Mouse (Mus musculus): ENCODE data around the gene Itga5. TPM values are rescaled to one million over a fixed set of nuclear protein-coding genes. Genes with fewer than 3 reads are reported as not detected.

Itga5 gene
- total and polyA plus RNA-seq, 2 experiments from 2014 or later = 5.0 to 8.2 TPM

DNA sequence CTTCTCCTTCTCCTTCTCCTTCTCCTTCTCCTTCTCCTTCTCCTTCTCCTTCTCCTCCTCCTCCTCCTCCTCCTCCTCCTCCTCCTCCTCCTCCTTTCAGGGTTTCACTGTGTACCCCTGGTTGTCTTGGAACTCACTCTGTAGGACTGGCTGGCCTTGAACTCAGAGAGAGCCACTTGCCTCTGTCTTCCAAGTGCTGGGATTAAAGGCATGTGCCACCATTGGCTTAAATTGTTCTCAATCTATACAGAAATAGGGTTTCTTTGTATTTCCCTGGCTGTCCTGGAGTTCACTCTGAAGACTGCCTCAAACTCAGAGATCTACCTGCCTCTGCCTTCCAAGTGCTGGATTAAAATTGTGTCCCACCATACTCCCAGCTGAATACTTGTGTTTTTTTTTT, 5.9 kb upstream of the Itga5 start:
- no peak for TF ChIP-seq CTCF (IDR thresholded peaks at IDR 0.05; ENCODE audit: low read depth)
- no peak overlapping the region for H3K27ac ChIP-seq
- no peaks in the 10 kb centered on the region for H3K36me3 ChIP-seq (ENCODE audit: insufficient read depth, low read length)
- H3K4me2 ChIP-seq (ENCODE audit: low read depth, low read length) = no peak overlapping the region
- H3K9ac ChIP-seq (replicated peaks; ENCODE audit: low read length) = no peak overlapping the region
- peaks cover 7% of the 10 kb centered on the region; the same call in 1 of the 2 replicates for H3K4me1 ChIP-seq (ENCODE audit: insufficient read depth, low read length)
- ATAC-seq = no peak
- no peaks in the 10 kb centered on the region for H3K9me3 ChIP-seq (ENCODE audit: low read length)
- DNase-seq (ENCODE audit: low spot score) = no peak
- H3K4me3 ChIP-seq (ENCODE audit: low read length) = no peak overlapping the region
- H3K27me3 ChIP-seq (ENCODE audit: insufficient read depth, low read length) = no peaks in the 10 kb centered on the region

DNA sequence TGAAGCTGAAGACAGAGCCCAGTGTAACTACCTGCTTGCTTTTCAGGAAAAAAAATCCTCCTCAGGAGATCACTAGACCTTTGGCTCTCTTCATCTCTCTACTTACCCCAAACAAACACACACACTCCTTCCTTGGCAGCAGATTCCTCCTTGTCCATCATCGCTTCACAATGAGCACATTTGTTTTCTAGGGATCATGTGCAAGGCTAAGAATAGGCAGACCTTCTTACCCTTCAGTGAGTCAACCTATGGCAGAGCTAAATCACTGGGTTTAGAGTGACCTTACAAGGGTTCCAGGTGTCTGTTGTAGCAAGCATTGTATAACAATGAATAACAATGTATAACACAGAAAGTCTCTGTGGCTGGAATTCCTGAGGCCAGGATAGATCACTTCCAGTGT, 5.2 kb upstream of the Itga5 start:
- 93% methylated on average over 1 of the region's 1 CpGs for WGBS
- DNase-seq (ENCODE audit: low spot score) (no peak), ATAC-seq (no peak)
- H3K9me3 ChIP-seq (ENCODE audit: low read length) = no peaks in the 10 kb centered on the region
- H3K4me1 ChIP-seq (ENCODE audit: insufficient read depth, low read length) = peaks cover 10% of the 10 kb centered on the region
- TF ChIP-seq CTCF (IDR thresholded peaks at IDR 0.05; ENCODE audit: low read depth) = no peak
- no peaks in the 10 kb centered on the region for H3K36me3 ChIP-seq (ENCODE audit: insufficient read depth, low read length)
- H3K27me3 ChIP-seq (ENCODE audit: insufficient read depth, low read length) = no peaks in the 10 kb centered on the region
- no peak overlapping the region for H3K9ac ChIP-seq (replicated peaks; ENCODE audit: low read length)
- no peak overlapping the region for H3K4me2 ChIP-seq (ENCODE audit: low read depth, low read length)
- no peak overlapping the region for H3K27ac ChIP-seq
- no peak overlapping the region for H3K4me3 ChIP-seq (ENCODE audit: low read length)

DNA sequence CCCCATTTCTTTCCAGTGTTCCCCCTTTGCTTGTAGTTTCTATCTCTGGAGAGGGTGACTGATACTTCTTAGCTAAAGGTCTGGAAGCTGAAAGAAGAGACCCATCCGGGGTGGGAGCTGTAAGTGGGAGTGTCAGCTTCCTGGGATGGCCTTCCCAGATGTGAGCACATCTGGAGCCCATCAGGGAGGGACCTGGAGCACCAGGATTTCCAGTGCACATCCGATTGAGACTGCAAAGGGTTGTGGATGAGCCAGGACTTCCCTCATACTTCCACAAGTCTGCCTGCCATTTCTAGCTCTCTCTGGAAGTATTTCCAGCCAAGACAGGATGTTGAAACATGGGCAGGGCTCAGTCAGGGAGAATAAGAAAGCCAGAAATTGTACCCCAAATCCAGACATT, 4.6 kb upstream of the Itga5 start:
- ATAC-seq = no peak
- no peak for DNase-seq (ENCODE audit: low spot score)
- TF ChIP-seq CTCF (IDR thresholded peaks at IDR 0.05; ENCODE audit: low read depth) = no peak
- WGBS = 48% methylated on average over 2 of the region's 2 CpGs
- no peak overlapping the region for H3K4me2 ChIP-seq (ENCODE audit: low read depth, low read length)
- H3K4me1 ChIP-seq (ENCODE audit: insufficient read depth, low read length) = peaks cover 10% of the 10 kb centered on the region
- H3K36me3 ChIP-seq (ENCODE audit: insufficient read depth, low read length) = no peaks in the 10 kb centered on the region
- H3K9ac ChIP-seq (replicated peaks; ENCODE audit: low read length) = no peak overlapping the region
- 0 out of 2 replicates have a peak, but pooled peaks cover 3% of the 10 kb centered on the region for H3K27me3 ChIP-seq (ENCODE audit: insufficient read depth, low read length)
- H3K4me3 ChIP-seq (ENCODE audit: low read length) = no peak overlapping the region
- no peaks in the 10 kb centered on the region for H3K9me3 ChIP-seq (ENCODE audit: low read length)
- no peak overlapping the region for H3K27ac ChIP-seq

DNA sequence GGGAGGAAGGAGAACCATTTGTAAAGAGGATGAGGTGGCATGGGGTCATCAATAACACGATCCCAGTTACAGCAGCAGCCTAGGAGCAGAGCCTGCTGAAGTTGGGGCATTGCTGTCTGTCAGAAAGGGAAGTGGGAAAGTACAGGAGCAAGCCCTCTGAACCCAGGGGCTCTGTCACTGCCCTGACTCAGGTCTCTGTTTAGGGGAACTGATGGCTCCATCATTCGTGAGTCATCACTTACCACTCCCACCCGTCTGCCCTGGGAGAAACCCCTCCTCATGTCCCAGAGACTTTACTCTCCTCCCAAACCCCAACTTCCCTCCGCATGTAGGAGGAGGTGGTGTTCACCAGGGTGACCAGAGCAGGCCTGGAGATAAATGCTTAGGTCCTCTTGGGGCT, 3.9 kb upstream of the Itga5 start:
- Histone ChIP-seq H3K4me1 (ENCODE audit: insufficient read depth, low read length) (peaks cover 11% of the 10 kb centered on the region), H3K4me2 (ENCODE audit: low read depth, low read length) (no peak overlapping the region), H3K27ac (no peak overlapping the region), H3K27me3 (ENCODE audit: insufficient read depth, low read length) (0 out of 2 replicates have a peak, but pooled peaks cover 3% of the 10 kb centered on the region), H3K9me3 (ENCODE audit: low read length) (no peaks in the 10 kb centered on the region), H3K36me3 (ENCODE audit: insufficient read depth, low read length) (no peaks in the 10 kb centered on the region), H3K4me3 (ENCODE audit: low read length) (no peak overlapping the region), H3K9ac (replicated peaks; ENCODE audit: low read length) (no peak overlapping the region)
- DNase-seq (ENCODE audit: low spot score) (no peak), ATAC-seq (no peak)
- TF ChIP-seq CTCF (IDR thresholded peaks at IDR 0.05; ENCODE audit: low read depth) = no peak
- 58% methylated on average over 4 of the region's 4 CpGs for WGBS

DNA sequence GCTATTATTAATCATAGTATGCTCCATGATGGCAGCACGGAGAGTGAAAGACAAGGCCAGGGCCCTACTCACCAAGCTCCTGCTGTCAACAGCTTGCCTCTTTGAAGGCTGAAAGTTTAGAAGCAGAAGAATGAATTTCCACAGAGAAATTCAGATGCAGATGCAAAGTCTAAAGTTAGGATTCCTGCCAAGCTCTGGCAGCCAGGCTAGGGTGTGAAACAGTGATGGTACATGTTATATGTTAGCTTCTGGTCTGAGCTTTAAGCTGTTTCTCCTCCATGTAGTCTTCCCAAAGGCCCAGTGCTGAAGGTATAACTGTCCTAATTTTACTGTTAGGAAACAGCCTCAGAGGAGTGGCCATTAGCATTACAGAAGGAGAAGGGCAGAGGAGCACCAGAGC, 2.6 kb upstream of the Itga5 start:
- DNase-seq (ENCODE audit: low spot score) = no peak
- Histone ChIP-seq H3K9ac (replicated peaks; ENCODE audit: low read length) (no peak overlapping the region), H3K4me3 (ENCODE audit: low read length) (no peak overlapping the region), H3K36me3 (ENCODE audit: insufficient read depth, low read length) (no peaks in the 10 kb centered on the region), H3K9me3 (ENCODE audit: low read length) (no peaks in the 10 kb centered on the region), H3K27me3 (ENCODE audit: insufficient read depth, low read length) (0 out of 2 replicates have a peak, but pooled peaks cover 3% of the 10 kb centered on the region), H3K4me2 (ENCODE audit: low read depth, low read length) (no peak overlapping the region), H3K4me1 (ENCODE audit: insufficient read depth, low read length) (peaks cover 11% of the 10 kb centered on the region), H3K27ac (no peak overlapping the region)
- no peak for TF ChIP-seq CTCF (IDR thresholded peaks at IDR 0.05; ENCODE audit: low read depth)
- 55% methylated on average over 1 of the region's 1 CpGs for WGBS
- no peak for ATAC-seq

DNA sequence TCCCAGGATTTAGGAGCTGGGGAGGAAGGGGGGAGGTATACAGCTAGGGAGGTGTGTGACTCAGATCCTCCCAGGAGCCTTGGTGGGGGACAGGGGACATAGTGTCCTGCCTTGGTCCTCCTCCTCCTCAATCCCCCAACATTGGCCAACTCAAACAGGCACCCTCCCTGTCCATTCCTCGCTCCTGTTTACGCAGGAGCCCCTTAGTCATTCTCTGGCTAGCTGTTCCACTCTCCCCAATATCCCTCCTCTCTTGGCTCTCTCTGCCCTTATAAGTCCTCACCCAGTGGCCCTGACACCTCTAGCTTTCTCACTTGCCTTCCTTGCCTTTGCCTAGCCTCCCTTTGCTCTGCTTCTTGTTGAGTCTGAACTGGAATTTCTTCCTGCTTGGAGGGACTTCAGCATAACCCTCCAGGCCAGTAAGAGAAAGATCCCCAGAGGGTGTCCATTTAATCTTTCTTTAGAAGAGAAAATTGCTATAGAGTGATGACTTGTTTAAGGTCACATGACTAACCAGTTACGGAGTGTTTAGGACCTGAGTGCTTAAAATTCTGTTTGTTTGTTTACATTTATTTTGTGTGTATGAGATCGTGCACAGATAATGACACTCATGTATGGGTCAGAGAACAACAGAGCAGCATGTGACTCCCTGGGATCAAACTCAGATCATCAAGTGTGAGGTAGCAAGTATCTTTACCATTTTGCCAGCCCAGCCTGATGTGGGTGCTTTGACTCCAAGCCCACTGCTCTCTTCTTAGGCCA, 1.8 kb upstream of the Itga5 start:
- Histone ChIP-seq H3K36me3 (ENCODE audit: insufficient read depth, low read length) (no peaks in the 10 kb centered on the region), H3K9me3 (ENCODE audit: low read length) (no peaks in the 10 kb centered on the region), H3K4me3 (ENCODE audit: low read length) (no peak overlapping the region), H3K27me3 (ENCODE audit: insufficient read depth, low read length) (0 out of 2 replicates have a peak, but pooled peaks cover 3% of the 10 kb centered on the region), H3K27ac (no peak overlapping the region), H3K9ac (replicated peaks; ENCODE audit: low read length) (no peak overlapping the region), H3K4me2 (ENCODE audit: low read depth, low read length) (no peak overlapping the region), H3K4me1 (ENCODE audit: insufficient read depth, low read length) (peaks cover 11% of the 10 kb centered on the region)
- DNase-seq (ENCODE audit: low spot score) = no peak
- 83% methylated on average over 4 of the region's 4 CpGs for WGBS
- no peak for TF ChIP-seq CTCF (IDR thresholded peaks at IDR 0.05; ENCODE audit: low read depth)
- no peak for ATAC-seq
